11 mouse cellular contexts compared by ENCODE assay signal in genomic region chr16:8768588-8768987, GRCm38 (mm10). TPM values are rescaled to one million over a fixed set of nuclear protein-coding genes. Genes with fewer than 3 reads are reported as not detected.
DNase-seq lines count a peak whose midpoint lies in the region; ATAC-seq and TF ChIP-seq lines count a peak whose summit lies in the region.
"Had no signal": no experiment of that assay in that cellular context is flagged by ENCODE, and none has a peak within 500 bp of the region (broad histone marks: within the 10 kb centered on the region; RNA-seq: fewer than 3 reads in every experiment).

No protein-coding gene starts in this region.

- 57% methylated on average over 4 of the region's 4 CpGs for WGBS in embryonic facial prominence, embryonic 15.5 days
- WGBS in kidney, postnatal 0 days = 56% methylated on average over 4 of the region's 4 CpGs

- H3K36me3 ChIP-seq in embryonic facial prominence, embryonic 15.5 days = no peaks in the 10 kb centered on the region
- H3K36me3 ChIP-seq in kidney, postnatal 0 days (ENCODE audit: insufficient read depth, low read length) = no peaks in the 10 kb centered on the region
- H3K36me3 ChIP-seq: embryonic facial prominence, embryonic 13.5 days; G1E; limb, embryonic 10.5 days; midbrain, embryonic 12.5 days had no signal

- no peaks in the 10 kb centered on the region; the same call in 1 of the 2 replicates for H3K27me3 ChIP-seq in embryonic facial prominence, embryonic 15.5 days
- no peaks in the 10 kb centered on the region for H3K27me3 ChIP-seq in kidney, postnatal 0 days (ENCODE audit: insufficient read depth, low read length)
- H3K27me3 ChIP-seq: embryonic facial prominence, embryonic 13.5 days had no signal

- TF ChIP-seq CTCF in layer of hippocampus, adult 2 months (conservative IDR thresholded peaks at IDR 0.05) = no peak
- TF ChIP-seq CTCF in kidney, postnatal 0 days (IDR thresholded peaks at IDR 0.05; ENCODE audit: low read depth) = no peak

- H3K4me3 ChIP-seq in layer of hippocampus, adult 2 months = no peak overlapping the region
- H3K4me3 ChIP-seq in embryonic facial prominence, embryonic 15.5 days (replicated peaks) = no peak overlapping the region
- no peak overlapping the region for H3K4me3 ChIP-seq in kidney, postnatal 0 days (replicated peaks; ENCODE audit: low read depth, low read length)
- H3K4me3 ChIP-seq: embryonic facial prominence, embryonic 13.5 days; limb, embryonic 10.5 days; midbrain, embryonic 12.5 days had no signal

- no peak overlapping the region for H3K4me2 ChIP-seq in embryonic facial prominence, embryonic 15.5 days (replicated peaks)
- H3K4me2 ChIP-seq in kidney, postnatal 0 days (ENCODE audit: low read length) = no peak overlapping the region
- H3K4me2 ChIP-seq: embryonic facial prominence, embryonic 13.5 days; midbrain, embryonic 12.5 days had no signal

- H3K9ac ChIP-seq in embryonic facial prominence, embryonic 15.5 days = no peak overlapping the region
- H3K9ac ChIP-seq in kidney, postnatal 0 days (ENCODE audit: low read depth, low read length) = no peak overlapping the region
- H3K9ac ChIP-seq: embryonic facial prominence, embryonic 13.5 days; midbrain, embryonic 12.5 days had no signal

- no peak for DNase-seq in layer of hippocampus, adult 2 months (ENCODE audit: low spot score in 2 of 2)
- no peak for DNase-seq in layer of hippocampus, adult 18-20 months (ENCODE audit: low spot score in 2 of 2)
- peak; percentile 17 for DNase-seq in kidney, postnatal 0 days (ENCODE audit: low spot score)
- DNase-seq in urinary bladder, postnatal 36 days (ENCODE audit: low spot score in 2 of 2) = no peak

- H3K4me1 ChIP-seq in embryonic facial prominence, embryonic 15.5 days = no peaks in the 10 kb centered on the region
- H3K4me1 ChIP-seq in kidney, postnatal 0 days (replicated peaks; ENCODE audit: insufficient read depth, low read length) = no peaks in the 10 kb centered on the region
- H3K4me1 ChIP-seq: embryonic facial prominence, embryonic 13.5 days; limb, embryonic 10.5 days; midbrain, embryonic 12.5 days had no signal

- peak overlapping the region; percentile 78 for H3K27ac ChIP-seq in layer of hippocampus, adult 2 months
- H3K27ac ChIP-seq in embryonic facial prominence, embryonic 15.5 days (replicated peaks) = no peak overlapping the region
- H3K27ac ChIP-seq in kidney, postnatal 0 days = no peak overlapping the region; the same call in 1 of the 2 replicates
- H3K27ac ChIP-seq: embryonic facial prominence, embryonic 13.5 days; limb, embryonic 10.5 days; midbrain, embryonic 12.5 days had no signal

- H3K9me3 ChIP-seq in embryonic facial prominence, embryonic 15.5 days (replicated peaks) = no peaks in the 10 kb centered on the region
- H3K9me3 ChIP-seq in kidney, postnatal 0 days (replicated peaks; ENCODE audit: low read length) = no peaks in the 10 kb centered on the region
- H3K9me3 ChIP-seq: embryonic facial prominence, embryonic 13.5 days; G1E; limb, embryonic 10.5 days; midbrain, embryonic 12.5 days had no signal

- ATAC-seq in embryonic facial prominence, embryonic 15.5 days (ENCODE audit: insufficient number of reproducible peaks, low FRiP score, low TSS enrichment, low read depth) = 0 out of 2 replicates have a peak, but pooled peaks have one; percentile 11
- 0 out of 2 replicates have a peak, but pooled peaks have one; percentile 16 for ATAC-seq in kidney, postnatal 0 days (replicated peaks; ENCODE audit: low FRiP score, low read depth)
- ATAC-seq in megakaryocyte-erythroid progenitor cell, adult 5-6 weeks (replicated peaks; ENCODE audit: low FRiP score, low TSS enrichment, poor library complexity, severe bottlenecking) = 0 out of 2 replicates have a peak, but pooled peaks have one; percentile 19
- ATAC-seq in activated CD4-positive, CD25-positive, alpha-beta regulatory T cell, adult 4 months = no peak

RNA-seq across cellular contexts. Expression of gene Usp7, which starts 23.5 kb away (rescaled TPM):
- 100 to 1,000 TPM; 163 to 168 TPM for total RNA-seq in layer of hippocampus, adult 2 months (2021)
- total RNA-seq in layer of hippocampus, adult 18-20 months (2021) = 100 to 1,000 TPM; 144 to 151 TPM
- 28.4 and 34.5 TPM in 2 replicates for polyA plus RNA-seq in embryonic facial prominence, embryonic 15.5 days (2015; fragmentation: Nextera tagmentation; extraction: Ambion mirVana)
- polyA plus RNA-seq in kidney, postnatal 0 days (2015; fragmentation: Nextera tagmentation; extraction: Ambion mirVana) = 22.1 and 22.7 TPM in 2 replicates
- 196 and 235 TPM in 2 replicates for total RNA-seq in megakaryocyte-erythroid progenitor cell, adult 5-6 weeks (2014; fragmentation: Nextera tagmentation)
- 202 and 222 TPM in 2 replicates for total RNA-seq in megakaryocyte-erythroid progenitor cell, adult 5-6 weeks (2017)
- 10 to 100 TPM; 35.0 to 48.0 TPM for polyA plus RNA-seq in activated CD4-positive, CD25-positive, alpha-beta regulatory T cell, adult 4 months (2017; shearing (Covaris generic))
